Mouse (Mus musculus) kidney, embryonic 14.5 days (tissue): Measurements from ENCODE around the gene Dnajc22. TPM values are rescaled to one million over a fixed set of nuclear protein-coding genes. Genes with fewer than 3 reads are reported as not detected.

ENCODE experiments used
- ATAC-seq: fragments of 200-750 bp; cut with Nextera tagmentation; 2 replicates; pipeline ENCODE4 v1.8.0; 2017; ENCODE audit warnings: moderate number of reproducible peaks, mild to moderate bottlenecking, moderate TSS enrichment, moderate library complexity; ENCODE audit not compliant: low FRiP score, low TSS enrichment
- H3K27ac ChIP-seq: fragments of 300-500 bp; sonication (generic); 2 replicates; pipeline ENCODE4 v1.5.1; 2014; ENCODE audit warnings: low read depth, mild to moderate bottlenecking, low read length, moderate library complexity, mixed read lengths
- H3K27me3 ChIP-seq: fragments of 300-500 bp; sonication (generic); 2 replicates; pipeline ENCODE4 v1.6.1; 2014; ENCODE audit warnings: mild to moderate bottlenecking, low read length; ENCODE audit not compliant: control insufficient read depth, insufficient read depth
- H3K36me3 ChIP-seq: fragments of 300-500 bp; sonication (generic); 2 replicates; pipeline ENCODE4 v1.6.1; 2014; ENCODE audit warnings: low read length, mixed read lengths; ENCODE audit not compliant: control insufficient read depth, insufficient read depth
- H3K4me1 ChIP-seq: fragments of 300-500 bp; sonication (generic); 2 replicates; pipeline ENCODE4 v1.6.1; 2014; ENCODE audit warnings: low read length, mixed read lengths; ENCODE audit not compliant: control insufficient read depth, insufficient read depth
- H3K4me2 ChIP-seq: fragments of 300-500 bp; sonication (generic); replicated peaks from 2 replicates; pipeline ENCODE4 v1.6.1; 2014; ENCODE audit warnings: low read depth, mild to moderate bottlenecking, low read length
- H3K4me3 ChIP-seq: fragments of 300-500 bp; sonication (generic); 2 replicates; pipeline ENCODE4 v1.5.1; 2014; ENCODE audit warnings: mild to moderate bottlenecking, low read length
- H3K9ac ChIP-seq: fragments of 300-500 bp; sonication (generic); 2 replicates; pipeline ENCODE4 v1.6.1; 2014; ENCODE audit warnings: low read depth, mild to moderate bottlenecking, low read length, moderate library complexity
- H3K9me3 ChIP-seq: fragments of 300-500 bp; sonication (generic); 2 replicates; pipeline ENCODE4 v1.6.1; 2016; ENCODE audit warnings: low read length; ENCODE audit not compliant: control insufficient read depth
- WGBS: fragments of 180-500 bp; shearing (Covaris S2); extraction: QIAGEN DNeasy Blood & Tissue Kit; methylation state at CpG from one replicate; pipeline ENCODE4 v1.1.7; 2014; 5-methylcytosine and 5-hydroxymethylcytosine counted together
- polyA plus RNA-seq: library from polyadenylated mRNA; unstranded; fragments of >200 nt; fragmentation: Nextera tagmentation; extraction: Ambion mirVana; gene quantifications from 2 replicates; pipeline ENCODE4 v1.2.1, GENCODE M21; 2014

Dnajc22 gene
- polyA plus RNA-seq, 1 experiment from 2014 or later = 7.1 TPM

DNA sequence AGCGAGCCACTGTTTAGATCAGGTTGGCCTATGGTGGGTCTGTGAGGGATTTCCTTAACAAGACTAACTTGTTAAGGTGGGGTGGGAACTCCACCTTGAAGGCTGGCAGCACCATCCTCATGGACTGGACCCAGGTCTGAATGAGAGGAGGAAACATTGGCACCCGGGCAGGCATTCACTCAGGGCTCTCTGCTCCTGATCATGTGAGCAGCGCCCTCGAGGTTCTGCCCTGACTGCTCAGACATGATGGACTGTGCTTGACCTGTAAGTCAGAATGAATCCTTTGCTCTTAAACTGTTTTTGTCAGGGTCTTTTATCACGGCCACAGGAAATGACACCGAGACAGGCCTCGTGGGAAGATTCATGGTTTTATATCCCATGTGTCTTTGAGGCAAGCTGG lies 12.3 kb downstream of the Dnajc22 start:
- 25% methylated on average over 7 of the region's 7 CpGs for WGBS
- ATAC-seq = no peak; the same call in 1 of the 2 replicates
- no peak overlapping the region for H3K9ac ChIP-seq

DNA sequence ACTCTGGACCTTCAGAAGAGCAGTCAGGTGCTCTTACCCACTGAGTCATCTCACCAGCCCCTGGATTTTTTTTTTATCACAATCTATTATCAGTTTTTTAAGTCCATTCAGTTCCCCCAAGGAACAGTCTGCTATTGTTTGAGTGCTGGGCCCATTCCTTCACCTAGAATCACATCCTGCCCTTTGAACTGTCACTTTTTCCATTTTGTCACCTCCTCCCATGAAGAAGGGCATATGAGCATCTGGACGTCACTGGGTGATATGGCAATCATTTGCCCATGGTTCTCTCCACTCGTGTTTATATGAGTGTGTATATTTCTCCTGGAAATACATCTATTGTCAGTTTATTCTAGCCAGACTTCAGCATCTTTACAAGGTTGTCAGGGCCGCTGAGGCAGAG lies 14.9 kb downstream of the Dnajc22 start:
- no peak overlapping the region for H3K4me3 ChIP-seq
- no peaks in the 10 kb centered on the region for H3K27me3 ChIP-seq
- H3K9me3 ChIP-seq = peaks cover 4% of the 10 kb centered on the region
- H3K9ac ChIP-seq = no peak overlapping the region
- ATAC-seq = no peak
- 0 out of 2 replicates have a peak, but pooled peaks cover 4% of the 10 kb centered on the region for H3K4me1 ChIP-seq
- H3K4me2 ChIP-seq = no peak overlapping the region
- 76% methylated on average over 3 of the region's 3 CpGs for WGBS
- H3K36me3 ChIP-seq = no peaks in the 10 kb centered on the region
- no peak overlapping the region for H3K27ac ChIP-seq

More for the DNA sequence above, 12.3 kb downstream of the Dnajc22 start:
- peaks cover 4% of the 10 kb centered on the region for H3K9me3 ChIP-seq
- H3K27ac ChIP-seq = no peak overlapping the region
- H3K27me3 ChIP-seq = no peaks in the 10 kb centered on the region
- no peaks in the 10 kb centered on the region for H3K36me3 ChIP-seq
- no peak overlapping the region for H3K4me3 ChIP-seq
- 0 out of 2 replicates have a peak, but pooled peaks cover 4% of the 10 kb centered on the region for H3K4me1 ChIP-seq
- no peak overlapping the region for H3K4me2 ChIP-seq

DNA sequence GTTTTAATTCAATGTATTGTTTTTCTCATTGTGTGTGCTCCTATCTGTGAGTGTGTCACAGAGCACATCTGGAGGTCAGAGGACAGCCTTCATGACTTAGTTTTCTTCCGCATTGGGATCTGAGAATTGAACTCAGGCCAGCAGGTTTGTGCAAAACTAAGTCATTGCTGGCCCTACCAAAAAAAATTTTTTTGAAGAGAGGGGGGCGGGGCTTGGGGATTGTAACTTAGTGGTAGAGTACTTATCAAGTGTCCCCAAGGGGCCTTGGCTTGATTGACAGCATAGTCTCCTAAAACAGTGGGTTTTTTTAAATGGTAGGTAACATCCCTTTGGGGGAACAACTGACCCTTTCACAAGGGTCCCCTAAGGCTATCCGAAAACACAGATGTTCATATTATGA lies 18.2 kb downstream of the Dnajc22 start:
- WGBS = 90% methylated on average over 3 of the region's 3 CpGs
- no peak overlapping the region for H3K9ac ChIP-seq

DNA sequence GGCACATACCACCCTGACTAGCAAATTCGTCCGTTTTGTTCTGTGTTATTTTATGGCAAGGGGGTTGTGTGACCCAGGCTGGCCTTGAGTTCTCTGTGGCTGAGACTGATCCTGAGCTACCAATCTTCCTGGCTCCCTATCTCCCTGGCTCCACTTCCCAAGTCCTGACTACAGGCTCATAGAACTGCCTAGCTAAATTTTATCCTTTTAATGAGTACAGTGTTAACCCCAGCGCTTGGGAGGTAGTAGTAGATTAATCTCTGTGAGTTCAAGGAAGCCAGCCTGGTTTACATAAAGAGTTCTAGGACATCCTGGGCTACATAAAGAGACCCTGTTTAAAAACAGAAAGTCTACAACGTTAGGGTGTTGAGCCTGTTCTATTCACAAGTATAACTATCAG lies 18.8 kb downstream of the Dnajc22 start:
- ATAC-seq = no peak
- no peaks in the 10 kb centered on the region for H3K36me3 ChIP-seq
- H3K27ac ChIP-seq = no peak overlapping the region
- no peaks in the 10 kb centered on the region for H3K9me3 ChIP-seq
- H3K27me3 ChIP-seq = no peaks in the 10 kb centered on the region
- H3K4me3 ChIP-seq = no peak overlapping the region
- H3K4me1 ChIP-seq = no peaks in the 10 kb centered on the region
- WGBS = 39% methylated on average over 4 of the region's 4 CpGs
- no peak overlapping the region for H3K9ac ChIP-seq
- H3K4me2 ChIP-seq = no peak overlapping the region

More for the DNA sequence above, 18.2 kb downstream of the Dnajc22 start:
- H3K27ac ChIP-seq = no peak overlapping the region
- no peak for ATAC-seq
- H3K4me3 ChIP-seq = no peak overlapping the region
- H3K9me3 ChIP-seq = peaks cover 2% of the 10 kb centered on the region
- no peaks in the 10 kb centered on the region for H3K4me1 ChIP-seq
- no peak overlapping the region for H3K4me2 ChIP-seq
- no peaks in the 10 kb centered on the region for H3K36me3 ChIP-seq
- no peaks in the 10 kb centered on the region for H3K27me3 ChIP-seq

DNA sequence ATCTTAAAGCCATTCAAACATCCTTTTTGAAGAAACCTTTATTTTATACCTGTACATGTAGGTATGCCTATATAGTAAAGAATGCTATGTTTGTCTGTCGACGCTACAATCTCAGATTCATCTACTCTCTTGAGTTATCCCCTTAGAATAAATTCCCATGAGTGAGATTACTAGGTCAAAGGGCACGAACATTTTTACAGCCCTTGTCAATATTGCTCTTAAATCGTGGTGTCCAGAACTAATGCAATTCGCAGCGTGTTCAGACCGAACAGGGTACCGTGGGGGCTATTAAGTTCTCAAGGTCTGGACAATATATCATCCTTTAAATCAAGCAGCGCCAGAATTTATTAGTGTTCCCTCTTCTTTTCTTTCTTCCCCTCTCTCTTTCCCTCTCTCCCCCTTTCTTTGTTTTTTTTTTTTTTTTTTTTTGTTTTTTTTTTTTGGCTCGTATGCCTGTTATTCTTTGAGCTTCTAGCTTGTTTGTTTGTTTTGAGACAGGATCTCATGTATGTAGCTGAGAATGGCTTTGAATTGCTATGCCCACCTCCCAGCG lies 19.9 kb downstream of the Dnajc22 start:
- Histone ChIP-seq H3K4me1 (no peaks in the 10 kb centered on the region), H3K27me3 (no peaks in the 10 kb centered on the region), H3K4me3 (0 out of 2 replicates have a peak overlapping the region, but pooled peaks have one; percentile 11), H3K9ac (no peak overlapping the region), H3K27ac (no peak overlapping the region), H3K36me3 (no peaks in the 10 kb centered on the region), H3K4me2 (peak overlapping the region; percentile 23; the same call in 1 of the 2 replicates), H3K9me3 (no peaks in the 10 kb centered on the region)
- WGBS = 31% methylated on average over 11 of the region's 11 CpGs
- no peak for ATAC-seq

DNA sequence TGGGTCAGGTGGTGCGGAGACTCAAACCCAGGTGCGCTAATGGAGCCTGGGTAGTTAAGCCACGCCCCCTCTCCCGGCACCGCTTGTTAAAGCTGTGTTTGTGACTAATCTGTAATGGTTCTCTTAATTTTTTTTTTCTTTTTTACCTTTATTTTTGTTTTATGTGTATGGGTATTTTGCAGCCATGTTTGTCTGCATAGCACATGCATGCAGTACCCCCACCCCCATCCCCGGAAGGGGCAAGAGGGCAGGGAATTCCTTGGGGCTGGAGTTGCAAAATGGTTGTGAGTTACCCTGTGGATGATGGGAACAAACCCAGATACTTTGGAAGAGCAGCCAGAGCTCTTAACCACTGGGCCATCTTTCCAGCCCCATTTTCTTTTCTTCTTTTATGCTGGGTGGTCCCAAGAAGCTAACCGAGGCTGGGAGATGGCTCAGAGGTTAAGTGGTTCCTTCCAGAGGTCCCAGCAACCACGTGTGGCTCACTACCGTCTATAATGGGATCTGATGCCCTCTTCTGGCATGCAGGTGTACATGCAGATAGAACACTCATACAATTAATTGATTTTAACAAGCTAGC lies 20.5 kb downstream of the Dnajc22 start:
- Histone ChIP-seq H3K27ac (no peak overlapping the region), H3K36me3 (no peaks in the 10 kb centered on the region), H3K9me3 (no peaks in the 10 kb centered on the region), H3K4me2 (peak overlapping the region; percentile 23; the same call in 1 of the 2 replicates), H3K4me3 (peak overlapping the region; percentile 11; the same call in 1 of the 2 replicates), H3K9ac (no peak overlapping the region), H3K27me3 (no peaks in the 10 kb centered on the region), H3K4me1 (no peaks in the 10 kb centered on the region)
- peak; percentile 43; the same call in 1 of the 2 replicates for ATAC-seq
- WGBS = 5% methylated on average over 9 of the region's 9 CpGs

DNA sequence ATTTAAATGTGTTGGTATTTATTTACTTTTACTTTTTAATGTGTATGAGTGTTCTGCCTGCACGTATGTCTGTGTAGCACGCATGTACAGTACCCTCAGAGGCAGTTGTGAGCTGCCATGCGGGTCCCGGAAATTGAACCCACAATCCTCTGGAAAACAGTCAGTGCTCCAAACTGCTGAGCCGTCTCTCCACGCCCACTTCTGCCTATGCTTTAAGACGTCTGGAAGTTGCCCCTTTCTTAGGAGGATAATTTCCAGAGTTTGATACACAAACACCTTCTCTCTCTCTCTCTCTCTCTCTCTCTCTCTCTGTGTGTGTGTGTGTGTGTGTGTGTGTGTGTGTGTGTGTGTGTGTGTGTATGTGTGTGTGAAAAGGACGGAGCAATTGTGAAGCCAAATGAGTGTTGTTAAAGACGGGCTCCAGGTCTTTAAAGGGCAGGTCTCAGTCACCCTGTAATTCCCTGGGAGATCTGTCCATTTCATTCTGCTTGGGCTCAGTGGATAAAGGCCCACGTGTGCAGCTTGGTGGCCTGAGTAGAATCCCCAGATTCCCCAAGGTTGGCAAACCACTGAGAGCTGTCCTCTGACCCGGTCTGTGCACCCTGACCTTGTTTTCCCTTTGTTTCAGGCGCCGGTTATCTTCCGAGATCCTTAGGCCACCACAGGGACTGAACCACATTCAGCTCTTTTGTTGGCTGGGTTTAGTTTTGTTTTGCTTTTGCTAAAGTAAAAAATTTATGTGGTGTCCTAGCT lies 21.5 kb downstream of the Dnajc22 start:
- Histone ChIP-seq H3K9me3 (no peaks in the 10 kb centered on the region), H3K4me2 (no peak overlapping the region), H3K4me3 (no peak overlapping the region), H3K27ac (no peak overlapping the region), H3K36me3 (no peaks in the 10 kb centered on the region), H3K4me1 (no peaks in the 10 kb centered on the region), H3K27me3 (no peaks in the 10 kb centered on the region), H3K9ac (no peak overlapping the region)
- WGBS = 47% methylated on average over 14 of the region's 14 CpGs
- ATAC-seq = no peak

DNA sequence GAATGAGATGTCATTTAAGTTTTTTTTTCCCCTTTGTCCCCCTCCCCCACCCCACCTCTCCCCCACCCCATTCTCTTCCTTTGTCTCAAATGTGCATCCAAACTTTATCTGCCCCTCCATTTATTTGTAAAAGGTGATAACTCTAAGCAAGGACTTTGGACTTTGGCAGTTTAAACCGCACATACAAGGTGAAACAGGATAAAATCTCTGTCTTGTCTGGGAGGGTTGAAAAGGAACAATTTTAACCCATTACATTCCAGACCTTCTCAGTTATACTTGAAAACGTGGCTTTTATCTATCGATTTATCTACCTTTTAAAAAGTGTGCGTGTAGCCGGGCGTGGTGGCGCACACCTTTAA lies 22.1 kb downstream of the Dnajc22 start:
- no peak overlapping the region for H3K9ac ChIP-seq
- no peaks in the 10 kb centered on the region for H3K9me3 ChIP-seq
- H3K27me3 ChIP-seq = no peaks in the 10 kb centered on the region
- no peak for ATAC-seq
- WGBS = 80% methylated on average over 7 of the region's 7 CpGs
- no peak overlapping the region for H3K27ac ChIP-seq
- H3K36me3 ChIP-seq = no peaks in the 10 kb centered on the region
- no peaks in the 10 kb centered on the region for H3K4me1 ChIP-seq
- H3K4me2 ChIP-seq = no peak overlapping the region
- no peak overlapping the region for H3K4me3 ChIP-seq

DNA sequence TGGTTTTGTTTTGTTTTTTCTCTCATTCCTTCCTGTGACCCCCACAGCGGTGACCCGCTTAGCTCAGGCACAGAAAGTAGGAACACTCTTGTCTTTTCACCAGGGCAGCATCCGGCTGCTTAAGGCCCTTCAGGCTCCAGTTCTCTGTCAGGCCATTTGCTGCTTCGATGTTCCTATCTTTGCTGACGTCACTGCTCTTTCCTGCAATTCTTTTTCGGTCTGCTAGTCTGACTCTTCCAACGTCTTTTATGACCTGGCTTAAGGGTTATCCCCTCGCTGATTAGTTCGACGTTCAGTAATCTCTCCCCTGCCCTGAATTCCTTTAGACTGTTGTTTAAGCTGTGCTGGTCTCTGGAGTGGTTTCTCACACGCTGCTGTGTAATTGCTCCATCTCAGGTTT lies 23.6 kb downstream of the Dnajc22 start:
- Histone ChIP-seq H3K27me3 (no peaks in the 10 kb centered on the region), H3K4me3 (no peak overlapping the region), H3K4me1 (peaks cover 4% of the 10 kb centered on the region; the same call in 1 of the 2 replicates), H3K27ac (no peak overlapping the region), H3K36me3 (no peaks in the 10 kb centered on the region), H3K9ac (no peak overlapping the region), H3K4me2 (no peak overlapping the region), H3K9me3 (no peaks in the 10 kb centered on the region)
- WGBS = 25% methylated on average over 11 of the region's 11 CpGs
- ATAC-seq = no peak
